Mouse (Mus musculus) CH12.LX (cell line): ENCODE data around the gene Tmem52.

ENCODE experiments used
- CTCF ChIP-seq, 2 experiments: IDR thresholded peaks in 1 of 2; conservative IDR thresholded peaks in 1 of 2; 2 replicates each; pipeline ENCODE4 v1.5.1; 2011 to 2012; ENCODE audit warnings: low read depth in 2 of 2, low read length in 2 of 2, improper control_type of control experiment in 1 of 2, inconsistent platforms in 1 of 2, mild to moderate bottlenecking in 1 of 2, moderate library complexity in 1 of 2
- E2F4 ChIP-seq: IDR thresholded peaks from 2 replicates; pipeline ENCODE4 v1.6.1; 2011; ENCODE audit warnings: low read depth, low read length, improper control_type of control experiment; ENCODE audit not compliant: insufficient replicate concordance
- MAX ChIP-seq: IDR thresholded peaks from 2 replicates; pipeline ENCODE4 v1.6.1; 2011; ENCODE audit warnings: low read length, improper control_type of control experiment
- NELFE ChIP-seq: IDR thresholded peaks from 2 replicates; pipeline ENCODE4 v1.6.1; 2011; ENCODE audit warnings: low read depth, low read length, improper control_type of control experiment
- POLR2A ChIP-seq: IDR thresholded peaks from 2 replicates; pipeline ENCODE4 v1.6.1; 2011; ENCODE audit warnings: low read depth, mild to moderate bottlenecking, improper control_type of control experiment, low read length
- RAD21 ChIP-seq: IDR thresholded peaks from 2 replicates; pipeline ENCODE4 v1.6.1; 2011; ENCODE audit warnings: low read depth, mild to moderate bottlenecking, low read length, improper control_type of control experiment, moderate library complexity
- TCF12 ChIP-seq: IDR thresholded peaks from 2 replicates; pipeline ENCODE4 v1.6.1; 2014; ENCODE audit warnings: low read depth, mild to moderate bottlenecking, inconsistent platforms, low read length, improper control_type of control experiment
- USF2 ChIP-seq: conservative IDR thresholded peaks from 2 replicates; pipeline ENCODE4 v1.6.1; 2011; ENCODE audit warnings: low read depth, low read length, improper control_type of control experiment

DNA sequence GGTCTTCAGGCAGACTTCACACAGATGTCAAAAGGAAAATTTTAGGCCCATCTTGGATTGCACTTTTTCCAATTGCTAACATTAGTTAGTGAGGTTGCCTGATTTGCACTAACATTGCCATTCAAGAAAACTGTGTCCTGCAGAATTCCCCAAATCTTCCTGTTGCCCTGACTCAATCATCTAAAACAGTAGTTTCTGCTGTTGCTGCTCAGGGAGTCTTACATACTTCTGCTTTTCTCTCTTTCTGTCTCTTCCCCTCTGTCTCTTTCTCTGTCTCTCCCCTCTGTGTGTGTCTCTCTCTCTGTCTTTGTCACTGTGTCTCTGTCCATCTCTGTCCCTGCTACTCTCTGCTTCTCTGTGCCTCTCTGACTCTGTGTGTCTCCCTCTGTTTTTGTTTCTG, 40.5 kb upstream of the Tmem52 start:
- TF ChIP-seq CTCF (conservative IDR thresholded peaks at IDR 0.05 in 1 of 2, IDR thresholded peaks at IDR 0.05 in 1 of 2; ENCODE audit: low read depth in 2 of 2, low read length in 2 of 2) (no peak), RAD21 (no peak), MAX (no peak), POLR2A (no peak), TCF12 (no peak), NELFE (no peak), E2F4 (no peak), USF2 (no peak)
